In the genomic region with DNA sequence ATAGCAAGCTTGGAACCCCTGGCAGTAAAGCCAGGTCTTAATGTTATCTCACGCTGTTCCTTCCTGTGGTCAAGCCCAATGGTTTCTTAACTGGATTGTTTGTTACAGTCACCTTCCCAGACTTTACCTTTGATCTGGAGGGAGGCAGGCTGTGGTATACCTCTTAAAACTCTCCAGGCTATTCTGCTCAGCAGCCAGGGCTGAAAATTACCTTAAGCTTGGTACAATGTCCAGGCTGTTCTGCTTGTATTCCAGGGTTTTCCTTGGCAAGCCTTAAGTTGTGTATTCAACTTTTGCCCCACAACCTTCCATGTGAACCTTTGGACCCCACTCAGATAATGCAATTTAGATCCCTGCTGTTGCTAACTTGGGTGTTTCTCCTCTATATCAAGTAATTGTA, we compare ENCODE assay signal across 11 mouse cellular contexts. TPM values are rescaled to one million over a fixed set of nuclear protein-coding genes. Genes with fewer than 3 reads are reported as not detected.
DNase-seq lines count a peak whose midpoint lies in the region; ATAC-seq and TF ChIP-seq lines count a peak whose summit lies in the region.
"Had no signal": no experiment of that assay in that cellular context is flagged by ENCODE, and none has a peak within 500 bp of the region (broad histone marks: within the 10 kb centered on the region; RNA-seq: fewer than 3 reads in every experiment).

No protein-coding gene starts in this region.

- no peak overlapping the region for H3K27ac ChIP-seq in stomach, embryonic 15.5 days
- H3K27ac ChIP-seq in forebrain, postnatal 0 days (ENCODE audit: low read depth, low read length) = no peak overlapping the region

- TF ChIP-seq CTCF in forebrain, postnatal 0 days (IDR thresholded peaks at IDR 0.05; ENCODE audit: low read depth) = no peak

- no peak for ATAC-seq in megakaryocyte, adult 5-6 weeks (ENCODE audit: poor library complexity, severe bottlenecking)
- ATAC-seq in stomach, embryonic 15.5 days (ENCODE audit: insufficient read depth, low FRiP score, low read depth) = no peak
- no peak for ATAC-seq in forebrain, postnatal 0 days

- no peaks in the 10 kb centered on the region for H3K9me3 ChIP-seq in megakaryocyte, embryonic 14.5 days
- H3K9me3 ChIP-seq in stomach, embryonic 15.5 days = no peaks in the 10 kb centered on the region
- no peaks in the 10 kb centered on the region for H3K9me3 ChIP-seq in forebrain, postnatal 0 days (ENCODE audit: low read length)

- no peak overlapping the region for H3K9ac ChIP-seq in stomach, embryonic 15.5 days
- no peak overlapping the region for H3K9ac ChIP-seq in forebrain, postnatal 0 days

- H3K36me3 ChIP-seq in megakaryocyte, embryonic 14.5 days (replicated peaks; ENCODE audit: low read length) = peaks cover 12% of the 10 kb centered on the region
- no peaks in the 10 kb centered on the region for H3K36me3 ChIP-seq in stomach, embryonic 15.5 days
- no peaks in the 10 kb centered on the region for H3K36me3 ChIP-seq in forebrain, postnatal 0 days (ENCODE audit: insufficient read depth)

- WGBS in stomach, embryonic 15.5 days = 58% methylated on average over 1 of the region's 1 CpGs
- 88% methylated on average over 1 of the region's 1 CpGs for WGBS in forebrain, postnatal 0 days

- peak overlapping the region; percentile 60 for H3K4me3 ChIP-seq in megakaryocyte, embryonic 14.5 days (replicated peaks)
- no peak overlapping the region for H3K4me3 ChIP-seq in stomach, embryonic 15.5 days (replicated peaks)
- no peak overlapping the region for H3K4me3 ChIP-seq in forebrain, postnatal 0 days (ENCODE audit: low read depth, low read length)

- H3K4me1 ChIP-seq in megakaryocyte, embryonic 14.5 days = peaks cover 26% of the 10 kb centered on the region
- H3K4me1 ChIP-seq in stomach, embryonic 15.5 days = peaks cover 5% of the 10 kb centered on the region; the same call in 1 of the 2 replicates
- peaks cover 7% of the 10 kb centered on the region; the same call in 1 of the 2 replicates for H3K4me1 ChIP-seq in forebrain, postnatal 0 days (ENCODE audit: insufficient read depth)

- peak overlapping the region; percentile 52 for H3K4me2 ChIP-seq in stomach, embryonic 15.5 days
- H3K4me2 ChIP-seq in forebrain, postnatal 0 days (ENCODE audit: low read depth) = no peak overlapping the region

- no peaks in the 10 kb centered on the region for H3K27me3 ChIP-seq in megakaryocyte, embryonic 14.5 days (replicated peaks)
- H3K27me3 ChIP-seq in stomach, embryonic 15.5 days (replicated peaks) = no peaks in the 10 kb centered on the region
- H3K27me3 ChIP-seq in forebrain, postnatal 0 days (ENCODE audit: insufficient read depth, low read length) = no peaks in the 10 kb centered on the region

- peak; percentile 61 for DNase-seq in heart, adult 11 months
- DNase-seq in heart, adult 18-20 months = no peak
- DNase-seq in kidney, postnatal 10 days = peak; percentile 19
- DNase-seq in cerebellum, adult 8-10 months = no peak
- no peak for DNase-seq in forebrain, postnatal 0 days
- DNase-seq: cerebellum, adult 9-11 months; layer of hippocampus, adult 9-11 months; lung, adult 18-20 months had no signal

RNA-seq across cellular contexts. Expression of gene Usf3, which starts 2.0 kb away (rescaled TPM):
- total RNA-seq in heart, adult 18-20 months (2021) = 10 to 100 TPM; 15.9 to 16.6 TPM
- 0.88 and 0.89 TPM in 2 replicates for polyA plus RNA-seq in megakaryocyte, embryonic 14.5 days (2012; ENCODE audit: insufficient read depth, low replicate concordance)
- total RNA-seq in megakaryocyte, adult 5-6 weeks (2015) = 36.9 and 41.7 TPM in 2 replicates
- 13.9 and 17.6 TPM in 2 replicates for total RNA-seq in megakaryocyte, adult 5-6 weeks (2017)
- polyA plus RNA-seq in stomach, embryonic 15.5 days (2015; fragmentation: Nextera tagmentation; extraction: Ambion mirVana) = 3.3 and 3.4 TPM in 2 replicates
- 12.2 and 14.5 TPM in 2 replicates for total RNA-seq in forebrain, postnatal 0 days (2014; rRNA removed)
- polyA plus RNA-seq in forebrain, postnatal 0 days (2015; fragmentation: Nextera tagmentation; extraction: Ambion mirVana) = 0.94 and 2.3 TPM in 2 replicates

RNA-seq across cellular contexts. Expression of gene Naa50, which starts 35.4 kb away (rescaled TPM):
- total RNA-seq in heart, adult 18-20 months (2021) = 10 to 100 TPM; 54.6 to 55.7 TPM
- 1.1 and 6.5 TPM in 2 replicates for polyA plus RNA-seq in megakaryocyte, embryonic 14.5 days (2012; ENCODE audit: insufficient read depth, low replicate concordance)
- total RNA-seq in megakaryocyte, adult 5-6 weeks (2015) = 66.0 and 77.7 TPM in 2 replicates
- total RNA-seq in megakaryocyte, adult 5-6 weeks (2017) = 49.4 and 59.2 TPM in 2 replicates
- polyA plus RNA-seq in stomach, embryonic 15.5 days (2015; fragmentation: Nextera tagmentation; extraction: Ambion mirVana) = 110 and 112 TPM in 2 replicates
- 16.2 and 19.8 TPM in 2 replicates for total RNA-seq in forebrain, postnatal 0 days (2014; rRNA removed)
- 43.4 and 51.6 TPM in 2 replicates for polyA plus RNA-seq in forebrain, postnatal 0 days (2015; fragmentation: Nextera tagmentation; extraction: Ambion mirVana)

RNA-seq across cellular contexts. Expression of gene Atp6v1a, which starts 35.5 kb away (rescaled TPM):
- 10 to 100 TPM; 24.7 to 27.8 TPM for total RNA-seq in heart, adult 18-20 months (2021)
- 0.77 and 3.0 TPM in 2 replicates for polyA plus RNA-seq in megakaryocyte, embryonic 14.5 days (2012; ENCODE audit: insufficient read depth, low replicate concordance)
- total RNA-seq in megakaryocyte, adult 5-6 weeks (2015) = 84.2 and 92.1 TPM in 2 replicates
- 111 and 131 TPM in 2 replicates for total RNA-seq in megakaryocyte, adult 5-6 weeks (2017)
- polyA plus RNA-seq in stomach, embryonic 15.5 days (2015; fragmentation: Nextera tagmentation; extraction: Ambion mirVana) = 49.4 and 51.8 TPM in 2 replicates
- total RNA-seq in forebrain, postnatal 0 days (2014; rRNA removed) = 192 TPM in 2 replicates
- 132 and 149 TPM in 2 replicates for polyA plus RNA-seq in forebrain, postnatal 0 days (2015; fragmentation: Nextera tagmentation; extraction: Ambion mirVana)

Comparison
In these comparisons a context has a peak if more than half of its experiments do, and no peak if none do; other contexts are left out.
1. DNase-seq: peak in heart, adult 11 months (single experiment) and kidney, postnatal 10 days (single experiment); none in heart, adult 18-20 months (0 of 2), cerebellum, adult 8-10 months (single experiment) and forebrain, postnatal 0 days (single experiment).